Mouse (Mus musculus): ENCODE results near the gene Pim1. TPM values are rescaled to one million over a fixed set of nuclear protein-coding genes. Genes with fewer than 3 reads are reported as not detected.
"Not testable (repeated sequence)": the region's sequence is repeated elsewhere in the genome, so short reads cannot be mapped to it uniquely, and the experiment has no call there.

Pim1 gene
- polyA plus RNA-seq, 1 experiment = 10.5 TPM

DNA sequence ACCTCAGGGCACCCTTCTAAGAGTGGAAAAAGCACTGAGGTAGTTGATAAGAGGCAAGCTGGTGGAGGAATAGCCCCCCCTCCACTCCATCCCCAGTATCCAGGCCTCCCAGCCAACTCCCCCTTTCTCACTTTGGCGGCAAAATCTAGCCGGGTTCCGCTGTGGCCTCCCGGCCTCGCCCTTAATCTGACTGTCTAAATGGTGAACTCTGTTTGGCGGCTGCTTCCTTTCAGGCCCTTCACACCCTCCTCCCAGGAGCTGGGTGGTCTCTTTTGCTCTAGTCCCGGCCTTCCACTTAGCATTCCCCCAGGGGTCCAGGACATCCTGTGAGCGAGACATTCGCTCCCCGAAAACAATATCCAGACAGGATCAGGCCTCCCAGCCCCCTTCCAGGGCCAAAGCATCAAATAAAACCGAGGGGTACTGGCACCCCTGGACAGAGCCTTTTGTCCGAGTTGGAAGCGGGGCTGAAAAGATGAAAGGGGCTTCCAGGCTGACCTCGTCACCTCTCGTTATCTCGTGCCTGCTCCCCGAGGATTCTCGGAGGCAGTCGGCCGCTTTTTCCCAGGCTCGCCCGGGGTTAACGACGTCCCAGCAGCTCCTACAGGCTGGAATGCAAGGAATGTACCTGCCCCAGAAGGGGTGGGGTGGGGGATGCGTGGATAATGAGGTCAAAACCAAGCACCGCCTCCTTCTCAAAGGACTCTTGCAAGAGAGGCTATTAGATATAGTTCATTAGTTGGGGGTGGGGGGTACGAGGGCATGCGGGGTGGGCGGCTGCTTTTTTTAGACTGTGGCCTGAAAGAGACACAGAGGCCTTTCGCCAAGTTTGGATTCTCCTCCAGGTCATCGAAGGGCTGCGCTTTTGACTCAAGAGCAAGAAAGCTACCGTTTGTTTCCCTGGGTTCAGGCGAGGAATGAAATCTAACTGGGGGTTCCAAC, 39.4 kb upstream of the Pim1 start:
- H3K27me3 ChIP-seq (ENCODE audit: control insufficient read depth, insufficient read depth, low read length) = no peaks in the 10 kb centered on the region
- peaks cover 6% of the 10 kb centered on the region for H3K4me1 ChIP-seq (ENCODE audit: control insufficient read depth, insufficient read depth, low read length)
- WGBS = 40% methylated on average over 34 of the region's 34 CpGs
- DNase-seq = no peak
- no peak for TF ChIP-seq POLR2A (IDR thresholded peaks at IDR 0.05; ENCODE audit: borderline replicate concordance, insufficient read depth, low read length)
- no peak for TF ChIP-seq CTCF (IDR thresholded peaks at IDR 0.05; ENCODE audit: borderline replicate concordance, insufficient read depth, low read depth, low read length)
- H3K27ac ChIP-seq (ENCODE audit: insufficient read depth, low read length) = no peak overlapping the region
- H3K4me3 ChIP-seq (replicated peaks; ENCODE audit: insufficient read depth, low read depth, low read length) = no peak overlapping the region

GRCm38 (mm10) chr17:29451841-29452210, 38.7 kb upstream of the Pim1 start:
- TF ChIP-seq POLR2A (IDR thresholded peaks at IDR 0.05; ENCODE audit: borderline replicate concordance, insufficient read depth, low read length) (no peak), CTCF (IDR thresholded peaks at IDR 0.05; ENCODE audit: borderline replicate concordance, insufficient read depth, low read depth, low read length) (no peak)
- 72% methylated on average over 8 of the region's 8 CpGs for WGBS
- DNase-seq = no peak

GRCm38 (mm10) chr17:29454119-29454518, 36.4 kb upstream of the Pim1 start:
- not testable (repeated sequence) for H3K4me1 ChIP-seq (ENCODE audit: control insufficient read depth, insufficient read depth, low read length); H3K27ac ChIP-seq (ENCODE audit: insufficient read depth, low read length); DNase-seq; H3K27me3 ChIP-seq (ENCODE audit: control insufficient read depth, insufficient read depth, low read length); H3K4me3 ChIP-seq (replicated peaks; ENCODE audit: insufficient read depth, low read depth, low read length)
- WGBS = 96% methylated on average over 2 of the region's 3 CpGs

More at GRCm38 (mm10) chr17:29451841-29452210, 38.7 kb upstream of the Pim1 start:
- Histone ChIP-seq H3K27ac (ENCODE audit: insufficient read depth, low read length) (no peak overlapping the region), H3K27me3 (ENCODE audit: control insufficient read depth, insufficient read depth, low read length) (no peaks in the 10 kb centered on the region), H3K4me3 (replicated peaks; ENCODE audit: insufficient read depth, low read depth, low read length) (no peak overlapping the region), H3K4me1 (ENCODE audit: control insufficient read depth, insufficient read depth, low read length) (peaks cover 6% of the 10 kb centered on the region)

- DNase-seq = peak; percentile 40 to 53
- WGBS = 22% methylated on average over 9 of the region's 9 CpGs
- H3K4me1 ChIP-seq (ENCODE audit: control insufficient read depth, insufficient read depth, low read length) = peaks cover 17% of the 10 kb centered on the region
- H3K27me3 ChIP-seq (ENCODE audit: control insufficient read depth, insufficient read depth, low read length) = no peaks in the 10 kb centered on the region
- TF ChIP-seq POLR2A (IDR thresholded peaks at IDR 0.05; ENCODE audit: borderline replicate concordance, insufficient read depth, low read length) (no peak), CTCF (IDR thresholded peaks at IDR 0.05; ENCODE audit: borderline replicate concordance, insufficient read depth, low read depth, low read length) (no peak)
- no peak overlapping the region for H3K27ac ChIP-seq (ENCODE audit: insufficient read depth, low read length)
- no peak overlapping the region for H3K4me3 ChIP-seq (replicated peaks; ENCODE audit: insufficient read depth, low read depth, low read length)
Measured at GRCm38 (mm10) chr17:29455411-29456120, 35.0 kb upstream of the Pim1 start.

DNA sequence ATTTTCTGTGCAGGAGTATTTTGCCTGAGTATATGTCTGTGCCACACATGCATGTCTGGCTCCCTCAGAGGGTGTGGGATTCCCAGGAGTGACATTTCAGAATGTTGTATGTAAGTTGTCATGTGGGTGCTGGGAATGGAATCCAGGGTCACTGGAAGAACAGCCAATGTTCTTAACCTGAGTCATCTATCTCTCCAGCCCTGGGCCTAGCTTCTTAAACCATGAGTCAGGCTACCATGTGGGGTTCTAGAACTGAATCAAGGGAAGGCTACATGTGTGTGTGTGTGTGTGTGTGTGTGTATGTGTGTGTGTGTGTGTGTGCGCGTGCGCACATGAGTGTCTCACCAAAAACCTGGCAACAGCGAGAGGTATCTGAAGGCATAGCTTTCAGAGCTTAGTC, 34.1 kb upstream of the Pim1 start:
- H3K27ac ChIP-seq (ENCODE audit: insufficient read depth, low read length) = no peak overlapping the region
- DNase-seq = no peak
- 99% methylated on average over 4 of the region's 4 CpGs for WGBS
- no peak for TF ChIP-seq CTCF (IDR thresholded peaks at IDR 0.05; ENCODE audit: borderline replicate concordance, insufficient read depth, low read depth, low read length)
- no peak for TF ChIP-seq POLR2A (IDR thresholded peaks at IDR 0.05; ENCODE audit: borderline replicate concordance, insufficient read depth, low read length)
- H3K27me3 ChIP-seq (ENCODE audit: control insufficient read depth, insufficient read depth, low read length) = no peaks in the 10 kb centered on the region
- no peak overlapping the region for H3K4me3 ChIP-seq (replicated peaks; ENCODE audit: insufficient read depth, low read depth, low read length)
- peaks cover 17% of the 10 kb centered on the region for H3K4me1 ChIP-seq (ENCODE audit: control insufficient read depth, insufficient read depth, low read length)

GRCm38 (mm10) chr17:29456926-29457325, 33.6 kb upstream of the Pim1 start:
- no peak overlapping the region for H3K4me3 ChIP-seq (replicated peaks; ENCODE audit: insufficient read depth, low read depth, low read length)
- H3K27me3 ChIP-seq (ENCODE audit: control insufficient read depth, insufficient read depth, low read length) = no peaks in the 10 kb centered on the region
- WGBS = 84% methylated on average over 2 of the region's 2 CpGs
- TF ChIP-seq POLR2A (IDR thresholded peaks at IDR 0.05; ENCODE audit: borderline replicate concordance, insufficient read depth, low read length) = no peak
- no peak for TF ChIP-seq CTCF (IDR thresholded peaks at IDR 0.05; ENCODE audit: borderline replicate concordance, insufficient read depth, low read depth, low read length)
- no peak for DNase-seq
- peaks cover 17% of the 10 kb centered on the region for H3K4me1 ChIP-seq (ENCODE audit: control insufficient read depth, insufficient read depth, low read length)
- H3K27ac ChIP-seq (ENCODE audit: insufficient read depth, low read length) = no peak overlapping the region

DNA sequence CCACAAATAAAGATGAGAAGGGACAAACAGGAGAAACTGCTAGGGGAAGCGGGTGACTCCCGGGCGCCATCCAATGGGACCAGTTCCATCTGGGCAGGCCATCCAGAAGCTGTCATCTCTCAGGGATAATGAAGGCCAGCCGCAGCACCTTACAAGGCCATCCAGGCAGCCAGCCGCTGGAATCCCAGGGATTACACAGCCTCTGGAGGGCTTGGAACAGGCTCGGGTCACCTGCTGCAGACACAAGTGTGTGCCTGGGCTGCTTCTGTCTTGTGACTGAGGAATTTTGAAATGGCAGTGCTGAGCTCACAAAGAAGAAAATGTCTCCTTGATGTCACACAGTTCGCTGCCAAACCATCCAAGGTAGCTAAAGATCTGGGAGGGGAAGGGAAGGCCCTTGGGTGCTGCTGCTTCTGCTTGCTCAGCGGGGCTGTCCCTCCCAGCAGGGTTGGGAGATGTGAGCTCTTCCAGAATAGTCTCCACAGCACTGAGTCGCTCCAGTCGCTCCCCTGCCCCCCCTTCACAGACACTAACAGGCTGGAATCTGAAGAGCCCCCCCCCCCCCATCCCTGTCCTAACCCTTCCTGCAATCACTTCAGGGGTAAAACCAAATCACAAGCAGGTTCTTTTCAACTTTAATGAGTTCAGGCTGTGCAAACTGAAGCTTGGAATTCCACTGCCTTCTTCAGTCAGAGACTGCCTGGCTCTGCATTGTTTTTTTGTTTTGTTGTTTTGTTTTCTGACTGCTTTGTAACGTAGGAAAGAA, 32.6 kb upstream of the Pim1 start:
- no peak for DNase-seq
- 72% methylated on average over 11 of the region's 11 CpGs for WGBS
- no peak overlapping the region for H3K4me3 ChIP-seq (replicated peaks; ENCODE audit: insufficient read depth, low read depth, low read length)
- peaks cover 17% of the 10 kb centered on the region for H3K4me1 ChIP-seq (ENCODE audit: control insufficient read depth, insufficient read depth, low read length)
- TF ChIP-seq POLR2A (IDR thresholded peaks at IDR 0.05; ENCODE audit: borderline replicate concordance, insufficient read depth, low read length) = no peak
- no peak for TF ChIP-seq CTCF (IDR thresholded peaks at IDR 0.05; ENCODE audit: borderline replicate concordance, insufficient read depth, low read depth, low read length)
- no peak overlapping the region for H3K27ac ChIP-seq (ENCODE audit: insufficient read depth, low read length)
- H3K27me3 ChIP-seq (ENCODE audit: control insufficient read depth, insufficient read depth, low read length) = no peaks in the 10 kb centered on the region

All from cerebellum, adult 2 months (tissue).